Mouse (Mus musculus) thymus, adult 2 months (tissue): ENCODE measurements around the gene Ccdc126. TPM values are rescaled to one million over a fixed set of nuclear protein-coding genes. Genes with fewer than 3 reads are reported as not detected.

ENCODE experiments used
- DNase-seq: peaks from one replicate; pipeline ENCODE4 v3.0.0; 2021
- H3K27ac ChIP-seq: fragments of 200-500 bp; 2 replicates; pipeline ENCODE4 v1.5.1; 2012; ENCODE audit warnings: low read length, control low read depth; ENCODE audit not compliant: control insufficient read depth, insufficient read depth
- H3K27me3 ChIP-seq: fragments of 200-500 bp; 2 replicates; pipeline ENCODE4 v1.6.1; 2012; ENCODE audit warnings: mild to moderate bottlenecking, low read length, moderate library complexity, mixed read lengths; ENCODE audit not compliant: control insufficient read depth, insufficient read depth
- H3K36me3 ChIP-seq: fragments of 200-500 bp; 2 replicates; pipeline ENCODE4 v1.6.1; 2012; ENCODE audit warnings: mild to moderate bottlenecking, low read length, moderate library complexity; ENCODE audit not compliant: control insufficient read depth, insufficient read depth
- H3K4me1 ChIP-seq: fragments of 200-500 bp; replicated peaks from 2 replicates; pipeline ENCODE4 v1.6.1; 2012; ENCODE audit warnings: low read length; ENCODE audit not compliant: control insufficient read depth, insufficient read depth
- H3K4me3 ChIP-seq: fragments of 200-500 bp; 2 replicates; pipeline ENCODE4 v1.5.1; 2012; ENCODE audit warnings: mild to moderate bottlenecking, low read length, control low read depth, moderate library complexity; ENCODE audit not compliant: control insufficient read depth, insufficient read depth
- CTCF ChIP-seq: fragments of 200-500 bp; IDR thresholded peaks from 2 replicates; pipeline ENCODE4 v1.5.1; 2012; ENCODE audit warnings: mild to moderate bottlenecking, control low read depth, low read length, moderate library complexity, borderline replicate concordance; ENCODE audit not compliant: control insufficient read depth, poor library complexity, insufficient read depth; ENCODE audit errors: extremely low read depth
- POLR2A ChIP-seq: fragments of 200-500 bp; IDR thresholded peaks from 2 replicates; pipeline ENCODE4 v1.6.1; 2012; ENCODE audit warnings: mild to moderate bottlenecking, low read length, control low read depth, moderate library complexity; ENCODE audit not compliant: control insufficient read depth, poor library complexity, insufficient read depth; ENCODE audit errors: extremely low read depth
- WGBS: fragments of 180-500 bp; shearing (Covaris S2); methylation state at CpG from one replicate; pipeline ENCODE4 v1.1.7; 2018; 5-methylcytosine and 5-hydroxymethylcytosine counted together
- polyA plus RNA-seq: library from polyadenylated mRNA; depleted of rRNA; stranded (reverse); fragments of >200 nt; gene quantifications from 2 replicates; pipeline ENCODE4 v1.2.3, GENCODE M21; 2012

The Ccdc126 gene
- polyA plus RNA-seq, 1 experiment = 2.9 TPM

- no peaks in the 10 kb centered on the region for H3K27me3 ChIP-seq
- WGBS = 93% methylated on average over 2 of the region's 2 CpGs
- H3K27ac ChIP-seq = no peak overlapping the region
- H3K4me3 ChIP-seq = no peak overlapping the region
- no peak for DNase-seq
- H3K36me3 ChIP-seq = no peaks in the 10 kb centered on the region
- no peak for TF ChIP-seq CTCF
- no peak for TF ChIP-seq POLR2A
- H3K4me1 ChIP-seq = peaks cover 5% of the 10 kb centered on the region; the same call in 1 of the 2 replicates
Measured at GRCm38 (mm10) chr6:49324528-49324927, 5.5 kb downstream of the Ccdc126 start.

- no peak for DNase-seq
- Histone ChIP-seq H3K4me1 (peaks cover 4% of the 10 kb centered on the region; the same call in 1 of the 2 replicates), H3K4me3 (no peak overlapping the region), H3K27me3 (no peaks in the 10 kb centered on the region), H3K27ac (no peak overlapping the region), H3K36me3 (no peaks in the 10 kb centered on the region)
- WGBS = 89% methylated on average over 1 of the region's 1 CpGs
- TF ChIP-seq POLR2A = no peak
- TF ChIP-seq CTCF = no peak
Measured at GRCm38 (mm10) chr6:49325294-49325693, 6.2 kb downstream of the Ccdc126 start.

- H3K36me3 ChIP-seq = no peaks in the 10 kb centered on the region
- no peaks in the 10 kb centered on the region for H3K27me3 ChIP-seq
- no peak for DNase-seq
- no peak for TF ChIP-seq POLR2A
- no peak for TF ChIP-seq CTCF
- H3K4me1 ChIP-seq = no peaks in the 10 kb centered on the region
- 92% methylated on average over 3 of the region's 3 CpGs for WGBS
- no peak overlapping the region for H3K27ac ChIP-seq
- H3K4me3 ChIP-seq = no peak overlapping the region
Measured at GRCm38 (mm10) chr6:49326846-49327245, 7.8 kb downstream of the Ccdc126 start.

- H3K4me3 ChIP-seq = no peak overlapping the region
- TF ChIP-seq POLR2A (no peak), CTCF (no peak)
- no peaks in the 10 kb centered on the region for H3K36me3 ChIP-seq
- H3K27ac ChIP-seq = no peak overlapping the region
- no peaks in the 10 kb centered on the region for H3K27me3 ChIP-seq
- no peak for DNase-seq
- WGBS = 82% methylated on average over 5 of the region's 5 CpGs
- H3K4me1 ChIP-seq = no peaks in the 10 kb centered on the region
Measured at GRCm38 (mm10) chr6:49331369-49332059, 12.4 kb downstream of the Ccdc126 start.

- Histone ChIP-seq H3K36me3 (no peaks in the 10 kb centered on the region), H3K4me3 (no peak overlapping the region), H3K4me1 (no peaks in the 10 kb centered on the region), H3K27me3 (no peaks in the 10 kb centered on the region), H3K27ac (no peak overlapping the region)
- TF ChIP-seq CTCF (no peak), POLR2A (no peak)
- 92% methylated on average over 13 of the region's 13 CpGs for WGBS
- DNase-seq = no peak
Measured at GRCm38 (mm10) chr6:49332060-49332370, 12.9 kb downstream of the Ccdc126 start.

GRCm38 (mm10) chr6:49338566-49338965 lies 19.5 kb downstream of the Ccdc126 start:
- TF ChIP-seq CTCF = no peak
- WGBS = 92% methylated on average over 9 of the region's 9 CpGs
- H3K4me1 ChIP-seq = peaks cover under 1% of the 10 kb centered on the region
- H3K27me3 ChIP-seq = no peaks in the 10 kb centered on the region
- no peaks in the 10 kb centered on the region for H3K36me3 ChIP-seq
- H3K4me3 ChIP-seq = no peak overlapping the region
- DNase-seq = no peak
- no peak overlapping the region for H3K27ac ChIP-seq

- Histone ChIP-seq H3K4me1 (peaks cover 6% of the 10 kb centered on the region), H3K36me3 (no peaks in the 10 kb centered on the region), H3K27ac (no peak overlapping the region), H3K4me3 (no peak overlapping the region), H3K27me3 (no peaks in the 10 kb centered on the region)
- WGBS = 98% methylated on average over 6 of the region's 6 CpGs
- TF ChIP-seq POLR2A (no peak), CTCF (no peak)
- no peak for DNase-seq
Measured at GRCm38 (mm10) chr6:49339145-49339544, 20.1 kb downstream of the Ccdc126 start.
